Mouse (Mus musculus) forebrain, embryonic 12.5 days (tissue): ENCODE results near the gene Stard13. TPM values are rescaled to one million over a fixed set of nuclear protein-coding genes. Genes with fewer than 3 reads are reported as not detected.

Experiments
- ATAC-seq: fragments of 200-750 bp; cut with Nextera tagmentation; 2 replicates; pipeline ENCODE4 v1.8.0; 2017; ENCODE audit warnings: moderate TSS enrichment; ENCODE audit not compliant: low FRiP score
- H3K27ac ChIP-seq: fragments of 300-500 bp; sonication (generic); 2 replicates; pipeline ENCODE4 v1.5.1; 2016; ENCODE audit warnings: mild to moderate bottlenecking
- H3K27me3 ChIP-seq: fragments of 300-500 bp; sonication (generic); 2 replicates; pipeline ENCODE4 v1.6.1; 2016; ENCODE audit warnings: mild to moderate bottlenecking
- H3K36me3 ChIP-seq: fragments of 300-500 bp; sonication (generic); replicated peaks from 2 replicates; pipeline ENCODE4 v1.6.1; 2016; ENCODE audit warnings: mild to moderate bottlenecking
- H3K4me1 ChIP-seq: fragments of 300-500 bp; sonication (generic); 2 replicates; pipeline ENCODE4 v1.6.1; 2016
- H3K4me2 ChIP-seq: fragments of 300-500 bp; sonication (generic); 2 replicates; pipeline ENCODE4 v1.6.1; 2016; ENCODE audit warnings: mild to moderate bottlenecking, moderate library complexity
- H3K4me3 ChIP-seq: fragments of 300-500 bp; sonication (generic); replicated peaks from 2 replicates; pipeline ENCODE4 v1.5.1; 2016; ENCODE audit warnings: mild to moderate bottlenecking
- H3K9ac ChIP-seq: fragments of 300-500 bp; sonication (generic); 2 replicates; pipeline ENCODE4 v1.6.1; 2016; ENCODE audit warnings: mild to moderate bottlenecking
- H3K9me3 ChIP-seq: fragments of 300-500 bp; sonication (generic); 2 replicates; pipeline ENCODE4 v1.6.1; 2016
- WGBS: fragments of 180-500 bp; shearing (Covaris S2); methylation state at CpG from one replicate; pipeline ENCODE4 v1.1.7; 2016; 5-methylcytosine and 5-hydroxymethylcytosine counted together
- polyA plus RNA-seq: library from polyadenylated mRNA; unstranded; fragments of >200 nt; fragmentation: Nextera tagmentation; extraction: Ambion mirVana; gene quantifications from 2 replicates; pipeline ENCODE4 v1.2.1, GENCODE M21; 2016

Stard13 gene
- polyA plus RNA-seq, 1 experiment from 2014 or later, result 3.6 TPM

GRCm38 (mm10) chr5:151028906-151029305 lies 204.7 kb downstream of the Stard13 start:
- peaks cover 16% of the 10 kb centered on the region for H3K4me1 ChIP-seq
- H3K9ac ChIP-seq, result no peak overlapping the region

DNA sequence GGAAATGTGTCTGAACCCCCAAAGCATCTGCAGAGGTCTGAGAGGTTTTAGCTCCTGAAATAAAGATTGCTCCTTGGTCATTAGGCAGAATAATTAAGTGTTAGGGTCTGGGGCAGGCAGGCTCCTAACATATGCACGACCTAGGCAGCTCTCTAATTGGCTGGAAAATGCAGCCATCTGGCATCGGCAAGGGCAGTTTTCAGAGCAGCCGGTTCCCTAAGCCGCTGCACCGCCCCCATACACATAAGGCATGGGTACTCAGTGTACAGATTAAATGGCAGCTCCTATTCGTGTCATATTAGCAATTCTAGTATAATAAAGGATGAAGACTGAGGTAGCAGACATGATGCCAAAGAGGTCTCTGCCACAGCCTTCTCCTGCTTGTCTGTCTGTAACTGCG lies 206.5 kb downstream of the Stard13 start:
- Histone ChIP-seq H3K4me3 (no peak overlapping the region), H3K27me3 (no peaks in the 10 kb centered on the region), H3K36me3 (no peaks in the 10 kb centered on the region), H3K27ac (0 out of 2 replicates have a peak overlapping the region, but pooled peaks have one; percentile 42), H3K9me3 (no peaks in the 10 kb centered on the region), H3K9ac (no peak overlapping the region), H3K4me2 (no peak overlapping the region), H3K4me1 (peaks cover 31% of the 10 kb centered on the region)
- 33% methylated on average over 7 of the region's 7 CpGs for WGBS
- ATAC-seq, result peak; percentile 90

More at GRCm38 (mm10) chr5:151028906-151029305, 204.7 kb downstream of the Stard13 start:
- Histone ChIP-seq H3K4me3 (no peak overlapping the region), H3K4me2 (no peak overlapping the region), H3K9me3 (no peaks in the 10 kb centered on the region), H3K27me3 (no peaks in the 10 kb centered on the region), H3K27ac (no peak overlapping the region), H3K36me3 (no peaks in the 10 kb centered on the region)
- WGBS, result 65% methylated on average over 6 of the region's 6 CpGs
- ATAC-seq, result no peak

DNA sequence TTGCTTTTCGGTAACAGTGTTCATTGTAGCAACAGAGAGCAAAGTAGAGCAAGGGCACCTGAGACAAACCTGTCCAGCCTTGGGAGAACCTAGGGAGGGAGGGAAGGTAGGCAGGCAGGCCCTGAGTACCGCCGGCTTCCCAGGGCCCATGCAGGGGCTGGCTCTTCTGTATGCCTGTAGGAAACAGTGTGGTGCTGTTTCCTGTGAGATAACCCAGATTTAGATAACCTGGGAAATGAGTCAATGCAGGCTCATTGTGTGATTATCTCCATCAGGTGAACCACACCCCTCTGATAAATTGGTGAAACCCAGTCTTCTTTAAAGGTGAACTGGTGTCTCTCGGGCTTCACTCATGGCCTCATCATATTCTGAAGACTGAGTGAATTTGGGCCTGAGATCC lies 207.6 kb downstream of the Stard13 start:
- Histone ChIP-seq H3K36me3 (no peaks in the 10 kb centered on the region), H3K4me2 (no peak overlapping the region), H3K27me3 (no peaks in the 10 kb centered on the region), H3K4me1 (peaks cover 31% of the 10 kb centered on the region), H3K27ac (no peak overlapping the region), H3K4me3 (no peak overlapping the region), H3K9me3 (no peaks in the 10 kb centered on the region), H3K9ac (no peak overlapping the region)
- 94% methylated on average over 4 of the region's 4 CpGs for WGBS
- ATAC-seq, result no peak

GRCm38 (mm10) chr5:151024483-151024882 lies 209.2 kb downstream of the Stard13 start:
- no peak for ATAC-seq
- Histone ChIP-seq H3K9me3 (no peaks in the 10 kb centered on the region), H3K4me2 (no peak overlapping the region), H3K4me3 (no peak overlapping the region), H3K27me3 (no peaks in the 10 kb centered on the region), H3K4me1 (peaks cover 38% of the 10 kb centered on the region), H3K36me3 (no peaks in the 10 kb centered on the region), H3K9ac (no peak overlapping the region), H3K27ac (no peak overlapping the region)
- WGBS, result 81% methylated on average over 2 of the region's 2 CpGs

GRCm38 (mm10) chr5:151023461-151023860 lies 210.2 kb downstream of the Stard13 start:
- Histone ChIP-seq H3K27me3 (no peaks in the 10 kb centered on the region), H3K36me3 (no peaks in the 10 kb centered on the region), H3K27ac (peak overlapping the region; percentile 56), H3K4me1 (peaks cover 38% of the 10 kb centered on the region), H3K4me3 (no peak overlapping the region), H3K9ac (no peak overlapping the region), H3K4me2 (peak overlapping the region; percentile 4), H3K9me3 (no peaks in the 10 kb centered on the region)
- WGBS, result 8% methylated on average over 8 of the region's 8 CpGs
- ATAC-seq, result no peak

GRCm38 (mm10) chr5:151022939-151023338 lies 210.7 kb downstream of the Stard13 start:
- 18% methylated on average over 1 of the region's 1 CpGs for WGBS
- 0 out of 2 replicates have a peak overlapping the region, but pooled peaks have one; percentile 4 for H3K4me2 ChIP-seq
- H3K4me1 ChIP-seq, result peaks cover 35% of the 10 kb centered on the region

GRCm38 (mm10) chr5:151022026-151022425 lies 211.6 kb downstream of the Stard13 start:
- WGBS, result 87% methylated on average over 7 of the region's 7 CpGs
- Histone ChIP-seq H3K9me3 (no peaks in the 10 kb centered on the region), H3K9ac (no peak overlapping the region), H3K4me3 (no peak overlapping the region), H3K4me2 (no peak overlapping the region), H3K4me1 (peaks cover 27% of the 10 kb centered on the region), H3K27ac (0 out of 2 replicates have a peak overlapping the region, but pooled peaks have one; percentile 13), H3K27me3 (no peaks in the 10 kb centered on the region), H3K36me3 (no peaks in the 10 kb centered on the region)
- no peak for ATAC-seq

More at GRCm38 (mm10) chr5:151022939-151023338, 210.7 kb downstream of the Stard13 start:
- Histone ChIP-seq H3K27me3 (no peaks in the 10 kb centered on the region), H3K4me3 (no peak overlapping the region), H3K9me3 (no peaks in the 10 kb centered on the region), H3K9ac (no peak overlapping the region), H3K27ac (peak overlapping the region; percentile 56), H3K36me3 (no peaks in the 10 kb centered on the region)
- ATAC-seq, result no peak

GRCm38 (mm10) chr5:151020831-151021230 lies 212.8 kb downstream of the Stard13 start:
- H3K27ac ChIP-seq, result no peak overlapping the region
- no peak for ATAC-seq
- H3K4me1 ChIP-seq, result peaks cover 23% of the 10 kb centered on the region
- no peak overlapping the region for H3K9ac ChIP-seq
- no peak overlapping the region for H3K4me2 ChIP-seq
- H3K36me3 ChIP-seq, result no peaks in the 10 kb centered on the region
- no peaks in the 10 kb centered on the region for H3K27me3 ChIP-seq
- H3K4me3 ChIP-seq, result no peak overlapping the region
- WGBS, result 83% methylated on average over 14 of the region's 14 CpGs
- no peaks in the 10 kb centered on the region for H3K9me3 ChIP-seq

DNA sequence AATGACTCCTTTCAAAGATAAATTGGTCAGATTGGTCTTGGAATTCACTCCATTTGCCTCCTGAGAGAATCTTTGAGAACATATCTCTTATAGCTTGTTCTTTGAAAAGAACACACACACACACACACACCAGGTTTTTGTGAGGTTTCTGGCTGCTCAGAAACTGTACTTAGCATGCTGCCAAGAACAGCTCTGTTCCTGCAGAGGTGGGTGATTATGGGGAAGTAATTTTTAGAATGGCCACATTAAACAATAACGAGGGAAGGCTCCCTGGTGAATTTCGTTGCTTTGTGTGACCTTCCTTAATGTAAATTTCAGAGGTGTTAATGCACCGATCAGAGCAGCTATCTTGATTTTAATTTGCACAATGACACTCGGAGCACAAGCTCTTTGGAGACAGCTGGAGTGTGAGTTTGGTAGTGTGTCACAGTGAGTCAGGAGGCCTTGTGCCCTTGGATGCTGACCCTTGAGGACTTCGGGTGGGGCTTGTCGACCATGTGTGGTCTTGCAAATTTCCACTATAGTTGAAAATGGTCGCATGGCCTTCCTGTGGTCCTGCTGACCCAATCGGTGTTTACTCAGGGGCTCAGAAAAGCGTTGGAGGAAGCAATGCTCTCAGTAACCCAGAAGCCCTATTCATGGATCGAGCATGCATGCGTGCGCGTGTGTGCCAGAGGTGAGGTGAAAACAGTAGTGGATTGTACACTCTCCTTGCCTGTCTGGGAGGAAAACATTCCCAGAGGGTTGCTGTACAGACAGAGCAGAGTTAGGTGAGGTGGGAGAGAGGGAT lies 213.4 kb downstream of the Stard13 start:
- ATAC-seq, result no peak
- no peaks in the 10 kb centered on the region for H3K36me3 ChIP-seq
- peaks cover 23% of the 10 kb centered on the region for H3K4me1 ChIP-seq
- H3K27me3 ChIP-seq, result no peaks in the 10 kb centered on the region
- H3K9ac ChIP-seq, result no peak overlapping the region
- WGBS, result 72% methylated on average over 13 of the region's 13 CpGs
- H3K4me3 ChIP-seq, result no peak overlapping the region
- no peak overlapping the region for H3K27ac ChIP-seq
- H3K9me3 ChIP-seq, result no peaks in the 10 kb centered on the region
- no peak overlapping the region for H3K4me2 ChIP-seq

DNA sequence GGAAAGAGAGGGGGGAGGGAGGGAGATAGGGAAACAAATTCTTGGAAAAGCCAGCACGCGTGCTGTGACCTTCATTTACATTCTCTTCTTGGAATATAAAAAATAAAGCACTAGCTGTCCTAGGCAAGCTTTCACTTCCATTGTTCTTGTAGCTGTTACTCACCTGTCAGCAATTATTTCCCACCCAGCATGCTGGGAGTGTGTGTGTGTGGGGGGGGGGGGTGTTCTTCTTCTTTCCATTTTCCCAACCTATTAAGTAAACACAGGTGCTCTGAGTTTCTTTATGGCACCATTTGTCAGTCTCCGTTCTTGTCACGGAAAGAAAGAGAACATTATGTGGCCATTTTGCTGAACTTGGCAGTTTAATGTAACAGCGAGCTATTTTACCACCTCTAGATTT lies 214.7 kb downstream of the Stard13 start:
- ATAC-seq, result no peak
- Histone ChIP-seq H3K36me3 (no peaks in the 10 kb centered on the region), H3K4me2 (no peak overlapping the region), H3K4me3 (no peak overlapping the region), H3K9me3 (peaks cover 7% of the 10 kb centered on the region; the same call in 1 of the 2 replicates), H3K27me3 (no peaks in the 10 kb centered on the region), H3K4me1 (peaks cover 22% of the 10 kb centered on the region), H3K9ac (no peak overlapping the region), H3K27ac (no peak overlapping the region)
- 74% methylated on average over 5 of the region's 5 CpGs for WGBS

DNA sequence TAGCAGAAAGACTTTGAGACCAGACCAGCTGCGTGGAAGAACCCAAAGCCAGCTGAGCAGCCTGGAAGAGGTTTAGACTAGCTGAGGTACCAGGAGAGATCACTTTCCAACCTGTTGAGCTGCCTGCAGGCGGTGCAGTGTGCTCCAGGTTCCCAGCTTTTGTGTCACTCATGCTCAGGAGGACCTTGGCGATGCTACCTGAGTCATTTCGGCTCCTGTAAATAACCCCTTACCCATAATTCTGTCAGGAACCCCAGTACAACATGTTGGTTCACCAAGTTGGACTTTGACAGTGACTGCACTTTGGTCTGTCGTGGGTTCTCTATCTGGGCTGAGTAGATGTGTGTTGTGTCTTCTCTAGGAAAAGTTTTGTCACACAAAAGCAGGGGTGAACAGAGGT lies 215.2 kb downstream of the Stard13 start:
- 81% methylated on average over 5 of the region's 5 CpGs for WGBS
- Histone ChIP-seq H3K4me2 (no peak overlapping the region), H3K27me3 (no peaks in the 10 kb centered on the region), H3K4me1 (peaks cover 17% of the 10 kb centered on the region), H3K9me3 (peaks cover 7% of the 10 kb centered on the region; the same call in 1 of the 2 replicates), H3K4me3 (no peak overlapping the region), H3K27ac (no peak overlapping the region), H3K36me3 (no peaks in the 10 kb centered on the region), H3K9ac (no peak overlapping the region)
- ATAC-seq, result no peak

GRCm38 (mm10) chr5:151004216-151004755 lies 229.3 kb downstream of the Stard13 start:
- H3K27ac ChIP-seq, result no peak overlapping the region
- no peak overlapping the region for H3K4me3 ChIP-seq
- no peaks in the 10 kb centered on the region for H3K27me3 ChIP-seq
- no peaks in the 10 kb centered on the region for H3K4me1 ChIP-seq
- WGBS, result 79% methylated on average over 1 of the region's 1 CpGs
- H3K9ac ChIP-seq, result no peak overlapping the region
- H3K36me3 ChIP-seq, result no peaks in the 10 kb centered on the region
- no peak for ATAC-seq
- no peak overlapping the region for H3K4me2 ChIP-seq
- H3K9me3 ChIP-seq, result no peaks in the 10 kb centered on the region

DNA sequence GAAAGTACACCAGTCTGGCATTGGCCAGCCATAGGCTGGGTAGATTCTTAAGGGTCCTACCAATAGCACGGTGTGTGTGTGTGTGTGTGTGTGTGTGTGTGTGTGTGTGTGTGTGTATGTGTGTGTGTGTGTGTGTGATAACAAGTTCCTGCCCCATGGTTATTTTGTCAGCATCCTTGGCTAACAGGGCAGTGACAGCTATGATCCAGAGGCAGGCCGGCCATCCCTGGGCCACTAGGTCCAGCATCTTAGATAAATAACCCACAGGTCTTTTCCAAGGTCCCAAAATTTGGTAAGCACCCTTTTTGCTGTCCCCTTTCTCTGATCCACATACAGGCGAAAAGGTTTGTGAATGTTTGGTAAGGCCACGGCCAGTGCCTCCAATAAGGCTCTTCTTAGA lies 231.6 kb downstream of the Stard13 start:
- no peaks in the 10 kb centered on the region for H3K27me3 ChIP-seq
- no peaks in the 10 kb centered on the region for H3K36me3 ChIP-seq
- no peak overlapping the region for H3K4me3 ChIP-seq
- ATAC-seq, result no peak
- no peaks in the 10 kb centered on the region for H3K4me1 ChIP-seq
- no peak overlapping the region for H3K9ac ChIP-seq
- no peaks in the 10 kb centered on the region for H3K9me3 ChIP-seq
- WGBS, result 94% methylated on average over 4 of the region's 4 CpGs
- no peak overlapping the region for H3K27ac ChIP-seq
- no peak overlapping the region for H3K4me2 ChIP-seq
